Mouse (Mus musculus): Measurements from ENCODE around the gene Ralbp1. TPM values are rescaled to one million over a fixed set of nuclear protein-coding genes. Genes with fewer than 3 reads are reported as not detected.
A peak's percentile ranks its signal among the peaks of the same experiment; 100 is the strongest.

Gene Ralbp1
- polyA plus RNA-seq, 1 experiment from 2014 or later = 42.9 TPM

- ATAC-seq (no peak), DNase-seq (ENCODE audit: low spot score) (no peak)
- Histone ChIP-seq H3K36me3 (ENCODE audit: control insufficient read depth, insufficient read depth, low read length) (peaks cover 93% of the 10 kb centered on the region), H3K9ac (ENCODE audit: low read length) (no peak overlapping the region), H3K4me3 (ENCODE audit: low read depth, low read length) (no peak overlapping the region), H3K9me3 (replicated peaks; ENCODE audit: control insufficient read depth, low read length) (no peaks in the 10 kb centered on the region), H3K4me2 (ENCODE audit: low read length) (no peak overlapping the region), H3K27me3 (replicated peaks; ENCODE audit: control insufficient read depth, insufficient read depth, low read length) (no peaks in the 10 kb centered on the region), H3K27ac (ENCODE audit: low read depth, low read length) (no peak overlapping the region), H3K4me1 (ENCODE audit: control insufficient read depth, insufficient read depth, low read length) (no peaks in the 10 kb centered on the region)
- WGBS = 93% methylated on average over 3 of the region's 3 CpGs
These were observed 51.7 kb downstream of the Ralbp1 start for GRCm38 (mm10) chr17:65833891-65834290.

GRCm38 (mm10) chr17:65830216-65830863 is 55.3 kb downstream of the Ralbp1 start:
- Histone ChIP-seq H3K4me2 (ENCODE audit: low read length) (no peak overlapping the region), H3K9me3 (replicated peaks; ENCODE audit: control insufficient read depth, low read length) (no peaks in the 10 kb centered on the region), H3K9ac (ENCODE audit: low read length) (no peak overlapping the region), H3K4me1 (ENCODE audit: control insufficient read depth, insufficient read depth, low read length) (no peaks in the 10 kb centered on the region), H3K36me3 (ENCODE audit: control insufficient read depth, insufficient read depth, low read length) (peaks cover 82% of the 10 kb centered on the region), H3K27ac (ENCODE audit: low read depth, low read length) (no peak overlapping the region), H3K27me3 (replicated peaks; ENCODE audit: control insufficient read depth, insufficient read depth, low read length) (no peaks in the 10 kb centered on the region), H3K4me3 (ENCODE audit: low read depth, low read length) (no peak overlapping the region)
- no peak for ATAC-seq
- 91% methylated on average over 13 of the region's 13 CpGs for WGBS
- no peak for DNase-seq (ENCODE audit: low spot score)

GRCm38 (mm10) chr17:65828951-65829350 is 56.6 kb downstream of the Ralbp1 start:
- no peak overlapping the region for H3K4me2 ChIP-seq (ENCODE audit: low read length)
- no peaks in the 10 kb centered on the region for H3K9me3 ChIP-seq (replicated peaks; ENCODE audit: control insufficient read depth, low read length)
- no peak overlapping the region for H3K9ac ChIP-seq (ENCODE audit: low read length)
- no peaks in the 10 kb centered on the region for H3K27me3 ChIP-seq (replicated peaks; ENCODE audit: control insufficient read depth, insufficient read depth, low read length)
- ATAC-seq = no peak
- no peaks in the 10 kb centered on the region for H3K4me1 ChIP-seq (ENCODE audit: control insufficient read depth, insufficient read depth, low read length)
- H3K27ac ChIP-seq (ENCODE audit: low read depth, low read length) = no peak overlapping the region
- peaks cover 83% of the 10 kb centered on the region for H3K36me3 ChIP-seq (ENCODE audit: control insufficient read depth, insufficient read depth, low read length)
- DNase-seq (ENCODE audit: low spot score) = no peak
- no peak overlapping the region for H3K4me3 ChIP-seq (ENCODE audit: low read depth, low read length)
- WGBS = 92% methylated on average over 11 of the region's 11 CpGs

- Histone ChIP-seq H3K4me1 (ENCODE audit: control insufficient read depth, insufficient read depth, low read length) (no peaks in the 10 kb centered on the region), H3K9me3 (replicated peaks; ENCODE audit: control insufficient read depth, low read length) (no peaks in the 10 kb centered on the region), H3K36me3 (ENCODE audit: control insufficient read depth, insufficient read depth, low read length) (peaks cover 77% of the 10 kb centered on the region), H3K4me3 (ENCODE audit: low read depth, low read length) (no peak overlapping the region), H3K27ac (ENCODE audit: low read depth, low read length) (no peak overlapping the region), H3K4me2 (ENCODE audit: low read length) (no peak overlapping the region), H3K9ac (ENCODE audit: low read length) (no peak overlapping the region), H3K27me3 (replicated peaks; ENCODE audit: control insufficient read depth, insufficient read depth, low read length) (no peaks in the 10 kb centered on the region)
- DNase-seq (ENCODE audit: low spot score) (no peak), ATAC-seq (peak; percentile 45; the same call in 1 of the 2 replicates)
- 89% methylated on average over 5 of the region's 5 CpGs for WGBS
These were observed 57.7 kb downstream of the Ralbp1 start for GRCm38 (mm10) chr17:65827904-65828303.

GRCm38 (mm10) chr17:65827119-65827840 is 58.3 kb downstream of the Ralbp1 start:
- Histone ChIP-seq H3K36me3 (ENCODE audit: control insufficient read depth, insufficient read depth, low read length) (peaks cover 79% of the 10 kb centered on the region), H3K9ac (ENCODE audit: low read length) (no peak overlapping the region), H3K4me2 (ENCODE audit: low read length) (no peak overlapping the region), H3K4me1 (ENCODE audit: control insufficient read depth, insufficient read depth, low read length) (no peaks in the 10 kb centered on the region), H3K27ac (ENCODE audit: low read depth, low read length) (no peak overlapping the region), H3K9me3 (replicated peaks; ENCODE audit: control insufficient read depth, low read length) (no peaks in the 10 kb centered on the region), H3K27me3 (replicated peaks; ENCODE audit: control insufficient read depth, insufficient read depth, low read length) (no peaks in the 10 kb centered on the region), H3K4me3 (ENCODE audit: low read depth, low read length) (no peak overlapping the region)
- DNase-seq (ENCODE audit: low spot score) (no peak), ATAC-seq (no peak)
- 57% methylated on average over 16 of the region's 16 CpGs for WGBS

- H3K4me2 ChIP-seq (ENCODE audit: low read length) = no peak overlapping the region
- no peak for DNase-seq (ENCODE audit: low spot score)
- H3K9me3 ChIP-seq (replicated peaks; ENCODE audit: control insufficient read depth, low read length) = no peaks in the 10 kb centered on the region
- peaks cover 77% of the 10 kb centered on the region for H3K36me3 ChIP-seq (ENCODE audit: control insufficient read depth, insufficient read depth, low read length)
- WGBS = 69% methylated on average over 9 of the region's 9 CpGs
- no peak for ATAC-seq
- no peak overlapping the region for H3K27ac ChIP-seq (ENCODE audit: low read depth, low read length)
- H3K27me3 ChIP-seq (replicated peaks; ENCODE audit: control insufficient read depth, insufficient read depth, low read length) = no peaks in the 10 kb centered on the region
- no peaks in the 10 kb centered on the region for H3K4me1 ChIP-seq (ENCODE audit: control insufficient read depth, insufficient read depth, low read length)
- no peak overlapping the region for H3K4me3 ChIP-seq (ENCODE audit: low read depth, low read length)
- no peak overlapping the region for H3K9ac ChIP-seq (ENCODE audit: low read length)
These were observed 59.3 kb downstream of the Ralbp1 start for GRCm38 (mm10) chr17:65826257-65826656.

GRCm38 (mm10) chr17:65824246-65824645 is 61.4 kb downstream of the Ralbp1 start:
- Histone ChIP-seq H3K4me1 (ENCODE audit: control insufficient read depth, insufficient read depth, low read length) (no peaks in the 10 kb centered on the region), H3K9ac (ENCODE audit: low read length) (no peak overlapping the region), H3K4me3 (ENCODE audit: low read depth, low read length) (no peak overlapping the region), H3K27ac (ENCODE audit: low read depth, low read length) (no peak overlapping the region), H3K36me3 (ENCODE audit: control insufficient read depth, insufficient read depth, low read length) (peaks cover 69% of the 10 kb centered on the region), H3K27me3 (replicated peaks; ENCODE audit: control insufficient read depth, insufficient read depth, low read length) (no peaks in the 10 kb centered on the region), H3K4me2 (ENCODE audit: low read length) (no peak overlapping the region), H3K9me3 (replicated peaks; ENCODE audit: control insufficient read depth, low read length) (no peaks in the 10 kb centered on the region)
- ATAC-seq = no peak
- WGBS = 93% methylated on average over 10 of the region's 10 CpGs
- no peak for DNase-seq (ENCODE audit: low spot score)

- Histone ChIP-seq H3K4me1 (ENCODE audit: control insufficient read depth, insufficient read depth, low read length) (no peaks in the 10 kb centered on the region), H3K9me3 (replicated peaks; ENCODE audit: control insufficient read depth, low read length) (no peaks in the 10 kb centered on the region), H3K4me2 (ENCODE audit: low read length) (no peak overlapping the region), H3K27me3 (replicated peaks; ENCODE audit: control insufficient read depth, insufficient read depth, low read length) (no peaks in the 10 kb centered on the region), H3K36me3 (ENCODE audit: control insufficient read depth, insufficient read depth, low read length) (peaks cover 67% of the 10 kb centered on the region), H3K9ac (ENCODE audit: low read length) (no peak overlapping the region), H3K27ac (ENCODE audit: low read depth, low read length) (no peak overlapping the region), H3K4me3 (ENCODE audit: low read depth, low read length) (no peak overlapping the region)
- ATAC-seq (no peak), DNase-seq (ENCODE audit: low spot score) (no peak)
- WGBS = 91% methylated on average over 5 of the region's 5 CpGs
These were observed 63.2 kb downstream of the Ralbp1 start for GRCm38 (mm10) chr17:65822423-65822822.

GRCm38 (mm10) chr17:65820197-65820596 is 65.4 kb downstream of the Ralbp1 start:
- 88% methylated on average over 5 of the region's 5 CpGs for WGBS
- ATAC-seq = no peak
- H3K27ac ChIP-seq (ENCODE audit: low read depth, low read length) = no peak overlapping the region

More at GRCm38 (mm10) chr17:65820197-65820596, 65.4 kb downstream of the Ralbp1 start:
- no peak for DNase-seq (ENCODE audit: low spot score)
- no peaks in the 10 kb centered on the region for H3K27me3 ChIP-seq (replicated peaks; ENCODE audit: control insufficient read depth, insufficient read depth, low read length)
- H3K4me1 ChIP-seq (ENCODE audit: control insufficient read depth, insufficient read depth, low read length) = no peaks in the 10 kb centered on the region
- peaks cover 77% of the 10 kb centered on the region for H3K36me3 ChIP-seq (ENCODE audit: control insufficient read depth, insufficient read depth, low read length)
- H3K9me3 ChIP-seq (replicated peaks; ENCODE audit: control insufficient read depth, low read length) = no peaks in the 10 kb centered on the region
- H3K4me3 ChIP-seq (ENCODE audit: low read depth, low read length) = no peak overlapping the region
- no peak overlapping the region for H3K9ac ChIP-seq (ENCODE audit: low read length)
- H3K4me2 ChIP-seq (ENCODE audit: low read length) = no peak overlapping the region
